Mouse (Mus musculus) limb, embryonic 12.5 days (tissue): Measurements from ENCODE around the gene Kcna5. TPM values are rescaled to one million over a fixed set of nuclear protein-coding genes. Genes with fewer than 3 reads are reported as not detected.

Experiments used
- ATAC-seq: fragments of 200-750 bp; cut with Nextera tagmentation; 2 replicates; pipeline ENCODE4 v1.8.0; 2017; ENCODE audit warnings: low read depth, moderate TSS enrichment; ENCODE audit not compliant: insufficient number of reproducible peaks, insufficient read depth, low FRiP score, low TSS enrichment
- H3K27ac ChIP-seq: fragments of 300-500 bp; sonication (generic); 2 replicates; pipeline ENCODE4 v1.5.1; 2016; ENCODE audit warnings: mild to moderate bottlenecking, moderate library complexity
- H3K27me3 ChIP-seq: fragments of 300-500 bp; sonication (generic); 2 replicates; pipeline ENCODE4 v1.6.1; 2016; ENCODE audit warnings: mild to moderate bottlenecking, moderate library complexity
- H3K36me3 ChIP-seq: fragments of 300-500 bp; sonication (generic); 2 replicates; pipeline ENCODE4 v1.6.1; 2016; ENCODE audit warnings: mild to moderate bottlenecking, moderate library complexity
- H3K4me1 ChIP-seq: fragments of 300-500 bp; sonication (generic); replicated peaks from 2 replicates; pipeline ENCODE4 v1.6.1; 2016
- H3K4me2 ChIP-seq: fragments of 300-500 bp; sonication (generic); 2 replicates; pipeline ENCODE4 v1.6.1; 2016; ENCODE audit warnings: mild to moderate bottlenecking, moderate library complexity
- H3K4me3 ChIP-seq: fragments of 300-500 bp; sonication (generic); replicated peaks from 2 replicates; pipeline ENCODE4 v1.5.1; 2016; ENCODE audit warnings: mild to moderate bottlenecking
- H3K9ac ChIP-seq: fragments of 300-500 bp; sonication (generic); replicated peaks from 2 replicates; pipeline ENCODE4 v1.6.1; 2016; ENCODE audit warnings: mild to moderate bottlenecking, moderate library complexity
- H3K9me3 ChIP-seq: fragments of 300-500 bp; sonication (generic); 2 replicates; pipeline ENCODE4 v1.6.1; 2016; ENCODE audit warnings: mild to moderate bottlenecking, moderate library complexity
- WGBS: fragments of 180-500 bp; shearing (Covaris S2); methylation state at CpG from one replicate; pipeline ENCODE4 v1.1.7; 2016; 5-methylcytosine and 5-hydroxymethylcytosine counted together
- polyA plus RNA-seq: library from polyadenylated mRNA; unstranded; fragments of >200 nt; fragmentation: Nextera tagmentation; extraction: Ambion mirVana; gene quantifications from 2 replicates; pipeline ENCODE4 v1.2.1, GENCODE M21; 2016

Kcna5 gene
- polyA plus RNA-seq, 1 experiment from 2014 or later: 2.1 TPM

GRCm38 (mm10) chr6:126500985-126501384 is 34.2 kb downstream of the Kcna5 start:
- 88% methylated on average over 6 of the region's 6 CpGs for WGBS
- H3K9ac ChIP-seq: no peak overlapping the region
- H3K27ac ChIP-seq: no peak overlapping the region
- 0 out of 2 replicates have a peak, but pooled peaks cover 4% of the 10 kb centered on the region for H3K9me3 ChIP-seq
- peaks cover 9% of the 10 kb centered on the region; the same call in 1 of the 2 replicates for H3K27me3 ChIP-seq
- H3K36me3 ChIP-seq: no peaks in the 10 kb centered on the region
- no peaks in the 10 kb centered on the region; the same call in 1 of the 2 replicates for H3K4me1 ChIP-seq
- H3K4me2 ChIP-seq: no peak overlapping the region
- ATAC-seq: no peak
- H3K4me3 ChIP-seq: no peak overlapping the region

- Histone ChIP-seq H3K36me3 (no peaks in the 10 kb centered on the region), H3K4me2 (no peak overlapping the region), H3K9ac (no peak overlapping the region), H3K4me3 (no peak overlapping the region), H3K4me1 (no peaks in the 10 kb centered on the region; the same call in 1 of the 2 replicates), H3K27me3 (peaks cover 9% of the 10 kb centered on the region; the same call in 1 of the 2 replicates), H3K27ac (no peak overlapping the region), H3K9me3 (0 out of 2 replicates have a peak, but pooled peaks cover 4% of the 10 kb centered on the region)
- WGBS: 21% methylated on average over 8 of the region's 8 CpGs
- ATAC-seq: no peak
Measured at GRCm38 (mm10) chr6:126500088-126500487, 35.1 kb downstream of the Kcna5 start.

GRCm38 (mm10) chr6:126497878-126498277 is 37.3 kb downstream of the Kcna5 start:
- WGBS: 61% methylated on average over 5 of the region's 5 CpGs
- peaks cover 9% of the 10 kb centered on the region; the same call in 1 of the 2 replicates for H3K27me3 ChIP-seq
- ATAC-seq: no peak

GRCm38 (mm10) chr6:126497173-126497839 is 37.9 kb downstream of the Kcna5 start:
- 40% methylated on average over 6 of the region's 6 CpGs for WGBS
- Histone ChIP-seq H3K9me3 (0 out of 2 replicates have a peak, but pooled peaks cover 4% of the 10 kb centered on the region), H3K27me3 (peaks cover 9% of the 10 kb centered on the region; the same call in 1 of the 2 replicates), H3K4me2 (no peak overlapping the region), H3K4me3 (no peak overlapping the region), H3K9ac (no peak overlapping the region), H3K27ac (no peak overlapping the region), H3K4me1 (no peaks in the 10 kb centered on the region), H3K36me3 (no peaks in the 10 kb centered on the region)
- ATAC-seq: no peak

More at GRCm38 (mm10) chr6:126497878-126498277, 37.3 kb downstream of the Kcna5 start:
- Histone ChIP-seq H3K4me2 (no peak overlapping the region), H3K9me3 (0 out of 2 replicates have a peak, but pooled peaks cover 4% of the 10 kb centered on the region), H3K27ac (no peak overlapping the region), H3K4me1 (no peaks in the 10 kb centered on the region; the same call in 1 of the 2 replicates), H3K9ac (no peak overlapping the region), H3K36me3 (no peaks in the 10 kb centered on the region), H3K4me3 (no peak overlapping the region)

GRCm38 (mm10) chr6:126487136-126487535 is 48.1 kb downstream of the Kcna5 start:
- no peak overlapping the region for H3K4me3 ChIP-seq
- no peaks in the 10 kb centered on the region for H3K27me3 ChIP-seq
- H3K4me2 ChIP-seq: no peak overlapping the region
- ATAC-seq: no peak
- H3K4me1 ChIP-seq: 0 out of 2 replicates have a peak, but pooled peaks cover 3% of the 10 kb centered on the region
- H3K9me3 ChIP-seq: no peaks in the 10 kb centered on the region
- no peak overlapping the region for H3K27ac ChIP-seq
- no peaks in the 10 kb centered on the region for H3K36me3 ChIP-seq
- WGBS: 32% methylated on average over 4 of the region's 4 CpGs
- no peak overlapping the region for H3K9ac ChIP-seq

- Histone ChIP-seq H3K9ac (no peak overlapping the region), H3K36me3 (no peaks in the 10 kb centered on the region), H3K4me2 (no peak overlapping the region), H3K27me3 (0 out of 2 replicates have a peak, but pooled peaks cover 2% of the 10 kb centered on the region), H3K9me3 (no peaks in the 10 kb centered on the region), H3K4me1 (0 out of 2 replicates have a peak, but pooled peaks cover 3% of the 10 kb centered on the region), H3K4me3 (no peak overlapping the region), H3K27ac (no peak overlapping the region)
- ATAC-seq: no peak
- 57% methylated on average over 4 of the region's 4 CpGs for WGBS
Measured at GRCm38 (mm10) chr6:126484887-126485286, 50.3 kb downstream of the Kcna5 start.

- no peak overlapping the region for H3K27ac ChIP-seq
- 0 out of 2 replicates have a peak, but pooled peaks cover 3% of the 10 kb centered on the region for H3K4me1 ChIP-seq
- 46% methylated on average over 11 of the region's 11 CpGs for WGBS
- no peak overlapping the region for H3K4me2 ChIP-seq
- H3K27me3 ChIP-seq: 0 out of 2 replicates have a peak, but pooled peaks cover 2% of the 10 kb centered on the region
- no peaks in the 10 kb centered on the region for H3K9me3 ChIP-seq
- no peaks in the 10 kb centered on the region for H3K36me3 ChIP-seq
- H3K4me3 ChIP-seq: no peak overlapping the region
- no peak for ATAC-seq
- no peak overlapping the region for H3K9ac ChIP-seq
Measured at GRCm38 (mm10) chr6:126483264-126483867, 51.8 kb downstream of the Kcna5 start.

Other genes with a start within 250 kb of the Kcna5 start
- gene Kcna1, start 111.0 kb upstream of the Kcna5 start, polyA plus RNA-seq: 1.4 TPM in 2 replicates
- gene Kcna6, start 205.3 kb upstream of the Kcna5 start, polyA plus RNA-seq: 8.7 and 9.8 TPM in 2 replicates